Mouse (Mus musculus) heart, postnatal 14 days (tissue): ENCODE data around the gene Efhb. TPM values are rescaled to one million over a fixed set of nuclear protein-coding genes. Genes with fewer than 3 reads are reported as not detected.
A peak's percentile ranks its signal among the peaks of the same experiment; 100 is the strongest.

Experiments used
- DNase-seq, 2 experiments: peaks; one replicate each; pipeline ENCODE4 v3.0.0; 2021 to 2022
- intact Hi-C: fragments of 180-260 bp; cut with DNase I; formaldehyde crosslinking; loops from one replicate; pipeline ENCODE4 v1.15.1; 2025
- long read RNA-seq, 2 experiments: library from polyadenylated mRNA; stranded (forward); transcript quantifications; one replicate each; pipeline ENCODE4 v2.0.0; 2021
- total RNA-seq, 2 experiments: library from RNA; stranded (reverse); gene quantifications; 2 replicates each; pipeline ENCODE4 v1.2.3; 2021

Efhb gene
- total RNA-seq, result under 1 TPM; 0.20 to 0.33 TPM
- long read RNA-seq, experiment 1, result 0 reads
- long read RNA-seq, experiment 2, result 0 reads

DNA sequence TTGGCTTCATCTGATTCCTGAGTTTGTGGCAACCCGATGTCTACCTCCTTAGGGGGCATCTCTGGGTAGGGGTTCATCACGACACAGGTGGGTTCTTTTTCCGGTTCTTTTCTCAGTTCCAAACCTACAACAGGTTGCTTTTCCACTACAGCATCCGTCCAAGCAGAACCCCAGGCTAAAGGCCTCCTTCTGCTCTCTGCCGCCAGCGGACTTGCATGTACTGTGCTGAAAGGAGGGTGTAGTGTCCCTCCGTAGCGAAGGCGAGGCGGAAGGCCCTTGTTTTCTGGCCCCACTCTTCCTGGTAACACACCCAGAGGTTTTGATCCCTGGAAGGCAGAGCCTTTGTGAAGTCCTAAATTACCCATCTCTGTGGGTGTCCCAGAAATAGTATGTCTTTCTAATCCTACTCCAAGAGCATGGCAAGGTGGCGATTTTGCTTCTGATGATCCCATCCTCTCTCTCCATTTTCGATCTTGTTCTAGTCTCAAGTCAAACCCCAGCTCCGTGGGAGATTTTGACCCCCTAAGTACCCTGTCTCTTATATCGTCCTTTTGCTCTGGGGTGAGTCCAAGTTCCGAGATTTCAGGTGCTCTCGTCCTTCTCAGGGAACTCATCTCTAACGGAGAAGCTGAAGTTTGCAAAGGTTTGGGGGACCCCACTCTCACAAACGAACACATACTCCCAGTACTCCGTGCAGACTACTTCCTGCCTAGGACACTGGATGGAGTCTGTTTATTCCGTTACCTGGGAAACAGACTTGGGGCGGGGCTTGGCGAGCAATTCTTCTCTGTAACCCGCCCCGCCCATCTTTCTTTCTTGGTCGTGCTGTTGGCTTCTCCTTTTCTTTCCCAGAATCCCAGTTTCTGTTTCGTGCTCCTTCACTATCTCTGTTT is at the start of gene Efhb:
Gene Efhb (minus strand): TSS at position 719 of the 893 bp plus-strand sequence.
- intact Hi-C loops, result no loop called here
- peak; percentile 86 to 92 for DNase-seq

GRCm38 (mm10) chr17:53512311-53512951 is 49.3 kb upstream of the Efhb start:
- intact Hi-C loops, result loop anchor here (2.0 to 5.0 kb wide), 3 partner anchors 55 to 320 kb away; partner anchors contain the start of gene Kat2b

GRCm38 (mm10) chr17:53502966-53503365 is 39.8 kb upstream of the Efhb start:
- intact Hi-C loops, result no loop called here
- no peak for DNase-seq

More at GRCm38 (mm10) chr17:53512311-53512951, 49.3 kb upstream of the Efhb start:
- DNase-seq, result peak; percentile 11 to 36

DNA sequence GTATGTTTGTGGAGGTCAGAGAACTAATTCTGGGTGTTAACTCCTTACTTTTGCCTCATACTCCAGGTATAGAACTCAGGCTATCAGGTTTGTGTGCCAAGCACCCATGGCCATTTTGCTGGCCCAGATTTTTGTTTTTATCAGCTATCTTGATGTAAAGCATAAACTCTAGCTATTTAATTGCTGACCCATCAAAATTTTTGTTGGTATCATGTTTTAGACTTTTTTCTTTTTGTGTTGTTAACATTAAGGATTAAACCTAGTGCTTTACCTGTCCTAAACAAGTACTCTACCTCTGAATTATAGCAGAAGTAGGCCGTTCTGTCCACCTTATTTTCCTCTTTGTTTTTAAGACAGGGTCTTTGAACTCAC is 25.9 kb upstream of the Efhb start:
- intact Hi-C loops, result no loop called here
- DNase-seq, result no peak

- no peak for DNase-seq
- intact Hi-C loops, result no loop called here
These were observed 25.3 kb upstream of the Efhb start for GRCm38 (mm10) chr17:53488291-53489006.

- intact Hi-C loops, result no loop called here
- DNase-seq, result no peak
These were observed 17.3 kb upstream of the Efhb start for GRCm38 (mm10) chr17:53480433-53480832.

DNA sequence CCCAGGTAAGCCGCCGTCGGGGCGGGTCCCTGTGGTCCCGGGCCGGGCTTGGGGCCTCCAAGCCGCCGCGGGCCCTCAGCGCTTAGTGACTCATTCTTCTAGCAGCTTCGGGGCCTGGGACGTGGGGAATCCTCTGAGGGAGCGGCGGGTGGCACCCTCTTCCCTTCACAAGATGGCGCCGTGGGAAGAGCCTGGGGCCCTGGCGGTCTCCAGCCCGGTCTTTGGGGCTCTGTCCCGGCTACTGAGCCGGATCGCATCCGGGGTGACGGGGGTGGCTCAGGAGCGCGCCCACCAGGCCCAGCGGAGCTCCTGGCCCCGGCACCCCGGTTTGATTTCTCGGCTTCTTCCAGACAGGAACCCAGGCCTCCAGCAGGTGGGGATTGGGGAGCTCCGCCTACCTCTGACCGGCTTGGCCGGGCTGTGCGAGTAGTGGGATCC is 16.5 kb upstream of the Efhb start:
- peak in 1 of 2 experiments; percentile 55 for DNase-seq
- intact Hi-C loops, result loop anchor here (5.0 kb wide), 2 partner anchors 88 to 208 kb away; partner anchors contain the start of genes Kat2b and Sgo1

GRCm38 (mm10) chr17:53478858-53479603 is 15.9 kb upstream of the Efhb start, which contains the start of gene Rab5a:
Rab5a (plus strand) TSS chr17:53479234.
- intact Hi-C loops, result loop anchor here (5.0 kb wide), 2 partner anchors 88 to 208 kb away; partner anchors contain the start of genes Kat2b and Sgo1
- peak; percentile 100 for DNase-seq

- intact Hi-C loops, result loop anchor here (5.0 kb wide), 2 partner anchors 89 to 209 kb away; partner anchors contain the start of genes Kat2b and Sgo1
- no peak for DNase-seq
These were observed 15.1 kb upstream of the Efhb start for GRCm38 (mm10) chr17:53478066-53478857.

DNA sequence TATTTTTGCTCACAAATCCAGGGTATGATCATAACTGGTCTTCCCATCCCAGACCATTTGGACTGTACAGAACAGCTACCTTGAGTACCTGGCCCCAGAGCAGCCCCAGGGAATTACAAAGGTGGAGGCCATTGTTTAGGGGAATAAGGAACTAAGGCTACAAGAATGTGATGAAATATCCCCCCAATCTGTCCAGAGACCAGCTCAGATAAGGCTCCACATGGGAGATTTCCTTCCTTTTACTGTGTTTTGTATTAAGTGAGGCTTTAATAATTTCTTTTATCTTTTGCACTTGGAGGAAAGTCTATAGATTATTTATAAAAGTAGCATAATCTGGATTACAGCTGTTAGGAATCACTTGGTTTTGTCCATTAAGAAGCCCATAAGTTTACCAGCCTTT is 5.6 kb upstream of the Efhb start:
- no peak for DNase-seq
- intact Hi-C loops, result no loop called here

- no peak for DNase-seq
- intact Hi-C loops, result no loop called here
These were observed 2.4 kb upstream of the Efhb start for GRCm38 (mm10) chr17:53465569-53465968.

DNA sequence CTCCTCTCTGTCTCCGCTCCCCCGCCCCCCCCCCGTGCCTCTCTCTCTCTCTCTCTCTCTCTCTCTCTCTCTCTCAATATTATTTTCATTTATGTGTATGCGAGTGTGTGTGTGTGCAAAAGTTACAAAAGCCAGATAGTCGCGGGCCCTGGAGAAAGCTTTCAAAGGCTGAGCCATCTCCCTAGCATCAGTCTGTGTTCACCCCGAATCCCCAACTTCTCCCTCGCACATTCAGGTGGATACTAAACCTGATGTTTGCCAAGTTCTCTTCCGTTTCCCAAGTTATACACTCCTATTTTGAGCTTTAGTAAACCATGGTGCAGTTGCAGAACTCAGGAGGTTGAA is 347 bp upstream of the Efhb start:
- intact Hi-C loops, result no loop called here
- DNase-seq, result no peak

DNA sequence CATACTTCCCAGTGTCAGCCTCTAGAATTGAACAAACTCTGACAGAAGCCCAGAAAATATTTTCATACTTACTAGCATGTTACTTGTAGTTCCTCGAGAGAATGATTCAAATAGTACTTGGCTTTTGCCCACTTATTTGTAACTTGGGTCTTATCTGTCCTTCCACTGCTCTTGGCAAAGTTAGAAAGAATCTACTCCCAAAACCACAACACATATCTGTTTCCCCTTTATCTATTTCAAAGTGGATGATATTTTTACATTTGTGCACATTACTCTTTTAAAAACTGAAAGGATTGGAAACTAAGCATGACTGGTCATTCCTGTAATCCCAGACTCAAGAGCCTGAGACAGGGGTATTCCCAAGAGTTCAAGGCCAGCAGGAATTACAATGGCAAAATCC is 6.4 kb downstream of the Efhb start:
- intact Hi-C loops, result no loop called here

DNA sequence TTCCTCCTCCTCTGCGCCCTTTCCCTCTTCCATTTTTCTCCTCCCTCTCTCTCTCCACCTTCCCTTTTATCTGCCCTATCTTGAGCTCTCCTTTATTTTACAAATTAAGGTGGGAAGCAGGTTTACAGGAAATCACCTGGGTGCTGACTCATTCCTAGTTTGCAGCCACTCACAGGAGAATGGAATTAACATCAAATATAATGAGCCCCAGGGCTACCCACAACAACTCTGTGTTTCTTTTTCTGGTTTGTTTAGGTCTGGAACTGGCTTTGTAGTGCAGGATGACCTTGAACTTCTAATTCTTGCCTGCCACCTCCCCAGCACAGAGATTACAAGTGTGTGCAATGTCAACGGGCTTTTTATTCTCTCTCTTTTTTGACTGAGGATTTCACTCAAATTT is 7.0 kb downstream of the Efhb start:
- intact Hi-C loops, result no loop called here

More for the DNA sequence above, 6.4 kb downstream of the Efhb start:
- no peak for DNase-seq

DNA sequence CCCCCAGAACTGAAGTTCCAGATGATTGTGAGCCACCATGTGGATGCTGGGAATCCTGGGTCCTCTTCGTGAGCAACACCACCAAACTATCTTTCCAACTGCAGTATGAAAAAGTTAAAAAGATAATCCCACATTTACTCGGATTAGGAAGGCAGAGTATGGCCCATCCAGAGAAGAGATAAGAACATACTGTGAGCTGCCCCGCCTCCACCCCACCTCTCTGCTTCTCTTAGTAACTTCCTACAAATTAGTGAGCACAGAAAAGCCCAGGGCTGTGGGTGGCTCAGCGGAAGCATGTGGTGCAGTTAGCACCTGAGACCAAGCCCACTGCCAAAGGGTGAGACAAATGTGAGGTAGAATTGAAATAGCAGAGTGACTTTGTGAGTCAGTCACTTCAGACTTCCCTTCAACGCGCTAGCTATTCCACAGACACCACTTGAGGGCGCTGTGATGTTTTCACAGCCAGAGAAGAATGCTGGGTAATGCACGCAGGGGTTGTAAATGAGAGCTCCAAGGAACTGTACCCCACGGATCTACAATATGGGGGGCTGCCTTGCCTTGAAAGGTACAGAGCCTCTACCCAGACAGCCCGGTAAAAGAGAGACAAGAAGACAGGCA is 60.3 kb downstream of the Efhb start:
- DNase-seq, result peak; percentile 52 to 61
- intact Hi-C loops, result no loop called here

More for the DNA sequence above, 7.0 kb downstream of the Efhb start:
- DNase-seq, result no peak

GRCm38 (mm10) chr17:53393201-53393600 is 69.9 kb downstream of the Efhb start:
- no peak for DNase-seq
- intact Hi-C loops, result no loop called here

- intact Hi-C loops, result loop anchor here (2.0 kb wide), 1 partner anchor 829 kb away; no protein-coding TSS in a partner anchor
- peak; percentile 2 to 29 for DNase-seq
These were observed 73.6 kb downstream of the Efhb start for GRCm38 (mm10) chr17:53389507-53389906.
